Mouse (Mus musculus) heart, postnatal 14 days (tissue): Measurements from ENCODE around the gene Prl2c3. TPM values are rescaled to one million over a fixed set of nuclear protein-coding genes. Genes with fewer than 3 reads are reported as not detected.
"Not testable (repeated sequence)": the region's sequence is repeated elsewhere in the genome, so short reads cannot be mapped to it uniquely, and the experiment has no call there.

Source experiments
- DNase-seq, 2 experiments: peaks; one replicate each; pipeline ENCODE4 v3.0.0; 2021 to 2022
- intact Hi-C: fragments of 180-260 bp; cut with DNase I; formaldehyde crosslinking; loops from one replicate; pipeline ENCODE4 v1.15.1; 2025
- long read RNA-seq, 2 experiments: library from polyadenylated mRNA; stranded (forward); transcript quantifications; one replicate each; pipeline ENCODE4 v2.0.0; 2021
- total RNA-seq, 2 experiments: library from RNA; stranded (reverse); gene quantifications; 2 replicates each; pipeline ENCODE4 v1.2.3; 2021

Gene Prl2c3
- not detected for total RNA-seq
- long read RNA-seq, experiment 1, result 0 reads
- long read RNA-seq, experiment 2, result 0 reads

- intact Hi-C loops, result not testable (repeated sequence)
Observed at GRCm38 (mm10) chr13:12799979-12800378, at the start of gene Prl2c3. TSS of gene Prl2c3 (minus strand) at chr13:12800079.

GRCm38 (mm10) chr13:12848254-12848653 lies 48.4 kb upstream of the Prl2c3 start:
- intact Hi-C loops, DNase-seq: not testable (repeated sequence)

More at GRCm38 (mm10) chr13:12799979-12800378, at the start of gene Prl2c3:
- not testable (repeated sequence) for DNase-seq

- DNase-seq, intact Hi-C loops: not testable (repeated sequence)
Observed at GRCm38 (mm10) chr13:12844701-12845100, 44.8 kb upstream of the Prl2c3 start.

- DNase-seq, intact Hi-C loops: not testable (repeated sequence)
Observed at GRCm38 (mm10) chr13:12837546-12837945, 37.7 kb upstream of the Prl2c3 start.

GRCm38 (mm10) chr13:12831769-12832168 lies 31.9 kb upstream of the Prl2c3 start:
- intact Hi-C loops, result no loop called here
- DNase-seq, result no peak

- DNase-seq, result no peak
- intact Hi-C loops, result no loop called here
Observed at GRCm38 (mm10) chr13:12829031-12829430, 29.2 kb upstream of the Prl2c3 start.

GRCm38 (mm10) chr13:12824500-12825176 lies 24.8 kb upstream of the Prl2c3 start:
- intact Hi-C loops, DNase-seq: not testable (repeated sequence)

- intact Hi-C loops, DNase-seq: not testable (repeated sequence)
Observed at GRCm38 (mm10) chr13:12813734-12814424, 14.0 kb upstream of the Prl2c3 start.

- no peak for DNase-seq
- intact Hi-C loops, result no loop called here
Observed at GRCm38 (mm10) chr13:12809591-12809990, 9.7 kb upstream of the Prl2c3 start.

- intact Hi-C loops, DNase-seq: not testable (repeated sequence)
Observed at GRCm38 (mm10) chr13:12808793-12809512, 9.1 kb upstream of the Prl2c3 start.

- DNase-seq, intact Hi-C loops: not testable (repeated sequence)
Observed at GRCm38 (mm10) chr13:12806496-12806895, 6.6 kb upstream of the Prl2c3 start.

GRCm38 (mm10) chr13:12769442-12770091 lies 30.3 kb downstream of the Prl2c3 start:
- DNase-seq, intact Hi-C loops: not testable (repeated sequence)

Other genes with a start within 250 kb of the Prl2c3 start
- 1 to 10 TPM; 1.9 to 2.5 TPM for gene Ero1lb, start 234.2 kb downstream of the Prl2c3 start, total RNA-seq
- gene Prl2c2, start 205.3 kb upstream of the Prl2c3 start, total RNA-seq, result not detected